Comparison of ENCODE assay signal across 24 mouse cellular contexts in the genomic region with DNA sequence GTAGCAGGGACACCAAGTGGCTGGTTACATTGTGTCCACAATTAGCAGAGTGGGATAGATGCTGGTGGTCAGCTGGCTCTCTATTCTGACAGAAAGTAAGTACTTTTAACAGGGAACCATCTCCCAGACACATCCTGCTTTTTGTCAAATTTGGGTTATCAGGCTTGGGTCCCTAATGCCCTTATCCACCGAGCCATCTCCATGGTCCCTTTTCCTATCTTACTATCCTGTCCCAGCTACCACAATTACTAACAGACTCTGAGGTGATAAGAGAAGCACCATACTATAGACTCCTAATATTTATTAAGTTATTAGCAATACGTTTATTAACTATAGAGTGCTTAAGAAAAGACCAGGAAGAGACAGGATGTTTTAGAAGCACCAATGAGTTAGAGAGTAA. TPM values are rescaled to one million over a fixed set of nuclear protein-coding genes. Genes with fewer than 3 reads are reported as not detected.
DNase-seq lines count a peak whose midpoint lies in the region; ATAC-seq and TF ChIP-seq lines count a peak whose summit lies in the region.
"Had no signal": no experiment of that assay in that cellular context is flagged by ENCODE, and none has a peak within 500 bp of the region (broad histone marks: within the 10 kb centered on the region; RNA-seq: fewer than 3 reads in every experiment).

No protein-coding gene starts in this region.

- H3K9ac ChIP-seq in liver, embryonic 11.5 days (ENCODE audit: low read depth, low read length): peak overlapping the region; percentile 32; the same call in 1 of the 2 replicates
- H3K9ac ChIP-seq in liver, embryonic 13.5 days: peak overlapping the region; percentile 59
- no peak overlapping the region for H3K9ac ChIP-seq in liver, postnatal 0 days (replicated peaks)
- H3K9ac ChIP-seq: embryonic facial prominence, embryonic 15.5 days; forebrain, embryonic 12.5 days; hindbrain, embryonic 13.5 days had no signal

- no peaks in the 10 kb centered on the region for H3K9me3 ChIP-seq in erythroblast, embryonic 14.5 days (ENCODE audit: control insufficient read depth, low read length)
- no peaks in the 10 kb centered on the region for H3K9me3 ChIP-seq in liver, embryonic 11.5 days (ENCODE audit: control insufficient read depth, low read length)
- H3K9me3 ChIP-seq in liver, embryonic 13.5 days (replicated peaks): no peaks in the 10 kb centered on the region
- no peaks in the 10 kb centered on the region for H3K9me3 ChIP-seq in liver, postnatal 0 days (ENCODE audit: low read length)
- H3K9me3 ChIP-seq: embryonic facial prominence, embryonic 15.5 days; forebrain, embryonic 12.5 days; hindbrain, embryonic 13.5 days had no signal

- DNase-seq in liver, embryonic 11.5 days (ENCODE audit: low spot score): no peak
- DNase-seq in liver: no peak
- no peak for DNase-seq in liver, embryonic 13.5 days
- DNase-seq in liver, postnatal 0 days: no peak
- DNase-seq in gastrocnemius, postnatal 10 days: no peak
- no peak for DNase-seq in urinary bladder, postnatal 4 days (ENCODE audit: low spot score in 2 of 2)
- DNase-seq: adrenal gland, postnatal 14 days; B cell, adult 2 months; cerebellum, adult 8-10 months; cerebellum, postnatal 14 days; embryo, embryonic 11 days; gastrocnemius, postnatal 25 days; heart, adult 18-20 months; heart, postnatal 10 days had no signal

- peak overlapping the region; percentile 93 for H3K27ac ChIP-seq in liver, embryonic 11.5 days (ENCODE audit: low read depth, low read length)
- H3K27ac ChIP-seq in liver, embryonic 13.5 days: peak overlapping the region; percentile 96
- H3K27ac ChIP-seq in liver, postnatal 0 days (ENCODE audit: low read depth): peak overlapping the region; percentile 79
- H3K27ac ChIP-seq: embryonic facial prominence, embryonic 15.5 days; forebrain, embryonic 12.5 days; hindbrain, embryonic 13.5 days; hindbrain, postnatal 0 days had no signal

- peaks cover 75% of the 10 kb centered on the region for H3K4me1 ChIP-seq in erythroblast, embryonic 14.5 days (ENCODE audit: control insufficient read depth)
- H3K4me1 ChIP-seq in liver, embryonic 11.5 days (replicated peaks; ENCODE audit: control insufficient read depth, insufficient read depth, low read length): peaks cover 24% of the 10 kb centered on the region
- H3K4me1 ChIP-seq in liver, embryonic 13.5 days (replicated peaks): peaks cover 73% of the 10 kb centered on the region
- peaks cover 29% of the 10 kb centered on the region for H3K4me1 ChIP-seq in liver, postnatal 0 days (ENCODE audit: insufficient read depth)
- H3K4me1 ChIP-seq: forebrain, embryonic 12.5 days had no signal

- no peak for TF ChIP-seq EP300 in liver, postnatal 0 days (IDR thresholded peaks at IDR 0.05; ENCODE audit: low read depth)

- H3K36me3 ChIP-seq in erythroblast, embryonic 14.5 days (ENCODE audit: control insufficient read depth): no peaks in the 10 kb centered on the region; the same call in 1 of the 2 replicates
- H3K36me3 ChIP-seq in liver, embryonic 11.5 days (ENCODE audit: control insufficient read depth, insufficient read depth, low read length): no peaks in the 10 kb centered on the region
- no peaks in the 10 kb centered on the region for H3K36me3 ChIP-seq in liver, embryonic 13.5 days
- no peaks in the 10 kb centered on the region for H3K36me3 ChIP-seq in liver, postnatal 0 days (replicated peaks; ENCODE audit: insufficient read depth, low read length)
- H3K36me3 ChIP-seq: embryonic facial prominence, embryonic 15.5 days; forebrain, embryonic 12.5 days; hindbrain, embryonic 13.5 days had no signal

- H3K27me3 ChIP-seq in erythroblast, embryonic 14.5 days (ENCODE audit: control insufficient read depth): no peaks in the 10 kb centered on the region
- no peaks in the 10 kb centered on the region for H3K27me3 ChIP-seq in liver, embryonic 11.5 days (replicated peaks; ENCODE audit: control insufficient read depth, insufficient read depth, low read length)
- no peaks in the 10 kb centered on the region for H3K27me3 ChIP-seq in liver, embryonic 13.5 days
- no peaks in the 10 kb centered on the region for H3K27me3 ChIP-seq in liver, postnatal 0 days (ENCODE audit: insufficient read depth, low read length)
- H3K27me3 ChIP-seq: embryonic facial prominence, embryonic 15.5 days; forebrain, embryonic 12.5 days; hindbrain, embryonic 13.5 days; Patski had no signal

- peak overlapping the region; percentile 44 for H3K4me2 ChIP-seq in liver, embryonic 11.5 days
- H3K4me2 ChIP-seq in liver, embryonic 13.5 days: peak overlapping the region; percentile 49
- H3K4me2 ChIP-seq in liver, postnatal 0 days (ENCODE audit: low read depth, low read length): peak overlapping the region; percentile 49
- H3K4me2 ChIP-seq: embryonic facial prominence, embryonic 15.5 days; forebrain, embryonic 12.5 days; hindbrain, embryonic 13.5 days had no signal

- ATAC-seq in erythroblast, adult 5-6 weeks (replicated peaks; ENCODE audit: low FRiP score, poor library complexity, severe bottlenecking): no peak
- ATAC-seq in liver, embryonic 11.5 days (replicated peaks; ENCODE audit: low FRiP score): peak; percentile 10; the same call in 1 of the 2 replicates
- ATAC-seq in liver, embryonic 13.5 days (ENCODE audit: low read depth): peak; percentile 8
- no peak for ATAC-seq in liver, postnatal 0 days
- ATAC-seq: activated CD4-positive, CD25-positive, alpha-beta regulatory T cell, adult 4 months; CD4-positive, CD25-positive, alpha-beta regulatory T cell, adult 4 months; forebrain, embryonic 16.5 days; hindbrain, postnatal 0 days; Patski had no signal

- TF ChIP-seq CTCF in liver, postnatal 0 days (IDR thresholded peaks at IDR 0.05; ENCODE audit: low read depth): no peak

- H3K4me3 ChIP-seq in erythroblast, embryonic 14.5 days (replicated peaks): peak overlapping the region; percentile 43
- no peak overlapping the region for H3K4me3 ChIP-seq in liver, embryonic 11.5 days (ENCODE audit: low read depth, low read length)
- no peak overlapping the region for H3K4me3 ChIP-seq in liver, embryonic 13.5 days (replicated peaks)
- H3K4me3 ChIP-seq in liver, postnatal 0 days (ENCODE audit: low read depth, low read length): no peak overlapping the region
- H3K4me3 ChIP-seq: embryonic facial prominence, embryonic 15.5 days; forebrain, embryonic 12.5 days; hindbrain, embryonic 13.5 days had no signal

- 50% methylated on average over 2 of the region's 2 CpGs for WGBS in liver, embryonic 11.5 days
- WGBS in liver, embryonic 13.5 days (ENCODE audit: insufficient replicate concordance): 21% methylated on average over 2 of the region's 2 CpGs
- WGBS in liver, postnatal 0 days (ENCODE audit: insufficient replicate concordance): 51% methylated on average over 2 of the region's 2 CpGs

RNA-seq across cellular contexts. Expression of gene Prkaa1, which starts 4.3 kb away (rescaled TPM):
- polyA plus RNA-seq in erythroblast, embryonic 14.5 days (2012): 0.23 and 0.25 TPM in 2 replicates
- 13.6 and 19.8 TPM in 2 replicates for total RNA-seq in erythroblast, adult 5-6 weeks (2015; ENCODE audit: low replicate concordance)
- 12.0 and 14.8 TPM in 2 replicates for total RNA-seq in erythroblast, adult 5-6 weeks (2017; ENCODE audit: low replicate concordance)
- polyA plus RNA-seq in liver, embryonic 11.5 days (2014; fragmentation: Nextera tagmentation; extraction: Ambion mirVana): 36.2 and 39.3 TPM in 2 replicates
- polyA plus RNA-seq in liver, embryonic 13.5 days (2015; fragmentation: Nextera tagmentation; extraction: Ambion mirVana): 13.9 and 20.1 TPM in 2 replicates
- 6.8 and 7.2 TPM in 2 replicates for polyA plus RNA-seq in liver, postnatal 0 days (2015; fragmentation: Nextera tagmentation; extraction: Ambion mirVana)
- 10 to 100 TPM; 13.0 to 15.1 TPM for total RNA-seq in gastrocnemius, postnatal 10 days (2021)

RNA-seq across cellular contexts. Expression of gene Rpl37, which starts 22.9 kb away (rescaled TPM):
- polyA plus RNA-seq in erythroblast, embryonic 14.5 days (2012): 12.6 and 13.1 TPM in 2 replicates
- total RNA-seq in erythroblast, adult 5-6 weeks (2015; ENCODE audit: low replicate concordance): 167 and 232 TPM in 2 replicates
- 170 and 249 TPM in 2 replicates for total RNA-seq in erythroblast, adult 5-6 weeks (2017; ENCODE audit: low replicate concordance)
- polyA plus RNA-seq in liver, embryonic 11.5 days (2014; fragmentation: Nextera tagmentation; extraction: Ambion mirVana): 728 and 826 TPM in 2 replicates
- 482 and 499 TPM in 2 replicates for polyA plus RNA-seq in liver, embryonic 13.5 days (2015; fragmentation: Nextera tagmentation; extraction: Ambion mirVana)
- polyA plus RNA-seq in liver, postnatal 0 days (2015; fragmentation: Nextera tagmentation; extraction: Ambion mirVana): 412 and 430 TPM in 2 replicates
- 100 to 1,000 TPM; 337 to 339 TPM for total RNA-seq in gastrocnemius, postnatal 10 days (2021)

RNA-seq across cellular contexts. Expression of gene Card6, which starts 31.0 kb away (rescaled TPM):
- polyA plus RNA-seq in erythroblast, embryonic 14.5 days (2012): 0.01 TPM in 2 replicates
- total RNA-seq in erythroblast, adult 5-6 weeks (2015; ENCODE audit: low replicate concordance): 1.7 TPM in 1 of 2 replicates, not detected in the other
- total RNA-seq in erythroblast, adult 5-6 weeks (2017; ENCODE audit: low replicate concordance): 0.42 and 1.3 TPM in 2 replicates
- 1.3 and 1.4 TPM in 2 replicates for polyA plus RNA-seq in liver, embryonic 11.5 days (2014; fragmentation: Nextera tagmentation; extraction: Ambion mirVana)
- 0.41 and 0.98 TPM in 2 replicates for polyA plus RNA-seq in liver, embryonic 13.5 days (2015; fragmentation: Nextera tagmentation; extraction: Ambion mirVana)
- 2.1 and 2.7 TPM in 2 replicates for polyA plus RNA-seq in liver, postnatal 0 days (2015; fragmentation: Nextera tagmentation; extraction: Ambion mirVana)
- total RNA-seq in gastrocnemius, postnatal 10 days (2021): 1 to 10 TPM; 1.6 to 3.5 TPM

RNA-seq across cellular contexts. Expression of gene Ttc33, which starts 46.0 kb away (rescaled TPM):
- polyA plus RNA-seq in erythroblast, embryonic 14.5 days (2012): 0.21 and 1.0 TPM in 2 replicates
- 12.3 and 29.4 TPM in 2 replicates for total RNA-seq in erythroblast, adult 5-6 weeks (2015; ENCODE audit: low replicate concordance)
- total RNA-seq in erythroblast, adult 5-6 weeks (2017; ENCODE audit: low replicate concordance): 26.4 and 28.4 TPM in 2 replicates
- 29.2 and 32.3 TPM in 2 replicates for polyA plus RNA-seq in liver, embryonic 11.5 days (2014; fragmentation: Nextera tagmentation; extraction: Ambion mirVana)
- 16.8 and 21.9 TPM in 2 replicates for polyA plus RNA-seq in liver, embryonic 13.5 days (2015; fragmentation: Nextera tagmentation; extraction: Ambion mirVana)
- 16.3 and 16.5 TPM in 2 replicates for polyA plus RNA-seq in liver, postnatal 0 days (2015; fragmentation: Nextera tagmentation; extraction: Ambion mirVana)
- 10 to 100 TPM; 34.9 to 35.4 TPM for total RNA-seq in gastrocnemius, postnatal 10 days (2021)

Comparison
In these comparisons a context has a peak if more than half of its experiments do, and no peak if none do; other contexts are left out.
1. ATAC-seq: peak in liver, embryonic 11.5 days (single experiment) and liver, embryonic 13.5 days (single experiment); none in erythroblast, adult 5-6 weeks (single experiment) and liver, postnatal 0 days (single experiment).
2. RNA of gene Rpl37, which starts 22.9 kb away (polyA plus RNA-seq): 728 to 826 TPM in liver, embryonic 11.5 days, 482 to 499 TPM in liver, embryonic 13.5 days and 412 to 430 TPM in liver, postnatal 0 days; 12.6 to 13.1 TPM in erythroblast, embryonic 14.5 days; every median in the first group is over 10 times any median in the second.
3. Peak in every context shown above with its lines, with median percentiles within 50 percentile points of each other: H3K27ac ChIP-seq and H3K4me2 ChIP-seq.